ENCODE assay signal across 7 mouse cellular contexts in genomic region chr1:89941701-89942381, GRCm38 (mm10). TPM values are rescaled to one million over a fixed set of nuclear protein-coding genes. Genes with fewer than 3 reads are reported as not detected.
A peak's percentile ranks its signal among the peaks of the same experiment; 100 is the strongest.
DNase-seq lines count a peak whose midpoint lies in the region; ATAC-seq and TF ChIP-seq lines count a peak whose summit lies in the region.

No protein-coding gene starts in this region.

- TF ChIP-seq EP300 in ES-Bruce4 (IDR thresholded peaks at IDR 0.05; ENCODE audit: insufficient read depth, low read depth, low read length), result no peak

- TF ChIP-seq CTCF in E14TG2a.4 (conservative IDR thresholded peaks at IDR 0.05; ENCODE audit: low read length) (no peak), ES-Bruce4 (IDR thresholded peaks at IDR 0.05; ENCODE audit: low read depth, low read length) (no peak)

- H3K27me3 ChIP-seq in E14TG2a.4 (ENCODE audit: insufficient read depth, low read length), result peaks cover 60% of the 10 kb centered on the region
- H3K27me3 ChIP-seq in ES-Bruce4 (ENCODE audit: control insufficient read depth, insufficient read depth, low read length, poor library complexity, severe bottlenecking), result no peaks in the 10 kb centered on the region
- peaks cover 88% of the 10 kb centered on the region for H3K27me3 ChIP-seq in forebrain, embryonic 15.5 days
- H3K27me3 ChIP-seq in liver, embryonic 13.5 days, result peaks cover 87% of the 10 kb centered on the region

- peaks cover 56% of the 10 kb centered on the region for H3K4me1 ChIP-seq in E14TG2a.4 (replicated peaks; ENCODE audit: low read depth, low read length)
- H3K4me1 ChIP-seq in ES-Bruce4 (ENCODE audit: control insufficient read depth, insufficient read depth, low read length), result no peaks in the 10 kb centered on the region
- H3K4me1 ChIP-seq in forebrain, embryonic 15.5 days, result peaks cover 23% of the 10 kb centered on the region
- peaks cover 8% of the 10 kb centered on the region for H3K4me1 ChIP-seq in liver, embryonic 13.5 days (replicated peaks)

- H3K27ac ChIP-seq in ES-Bruce4 (ENCODE audit: insufficient read depth, low read length), result no peak overlapping the region
- no peak overlapping the region for H3K27ac ChIP-seq in forebrain, embryonic 15.5 days (replicated peaks)
- no peak overlapping the region for H3K27ac ChIP-seq in liver, embryonic 13.5 days

- peak overlapping the region; percentile 36 for H3K4me2 ChIP-seq in forebrain, embryonic 15.5 days (replicated peaks)
- H3K4me2 ChIP-seq in liver, embryonic 13.5 days, result peak overlapping the region; percentile 41; the same call in 1 of the 2 replicates

- WGBS in forebrain, embryonic 15.5 days, result 1% methylated on average over 40 of the region's 40 CpGs
- under 1% methylated on average over 40 of the region's 40 CpGs for whole genome bisulfite sequencing in liver, embryonic 13.5 days (ENCODE audit: insufficient replicate concordance)

- H3K36me3 ChIP-seq in E14TG2a.4 (ENCODE audit: insufficient read depth, low read length) (no peaks in the 10 kb centered on the region), ES-Bruce4 (ENCODE audit: control insufficient read depth, insufficient read depth, low read length, poor library complexity, severe bottlenecking) (no peaks in the 10 kb centered on the region)
- H3K36me3 ChIP-seq in forebrain, embryonic 15.5 days, result no peaks in the 10 kb centered on the region
- no peaks in the 10 kb centered on the region for H3K36me3 ChIP-seq in liver, embryonic 13.5 days

- H3K9me3 ChIP-seq in E14TG2a.4 (ENCODE audit: low read length) (no peaks in the 10 kb centered on the region), ES-Bruce4 (replicated peaks; ENCODE audit: control insufficient read depth, insufficient read depth, low read length, poor library complexity, severe bottlenecking) (no peaks in the 10 kb centered on the region)
- no peaks in the 10 kb centered on the region for H3K9me3 ChIP-seq in forebrain, embryonic 15.5 days
- H3K9me3 ChIP-seq in liver, embryonic 13.5 days (replicated peaks), result no peaks in the 10 kb centered on the region

- ATAC-seq in forebrain, embryonic 15.5 days (replicated peaks), result peak; percentile 57; the same call in 1 of the 2 replicates
- no peak for ATAC-seq in liver, embryonic 13.5 days (ENCODE audit: low read depth)

- peak overlapping the region; percentile 32; the same call in 1 of the 2 replicates for H3K9ac ChIP-seq in ES-Bruce4 (ENCODE audit: low read depth, poor library complexity, severe bottlenecking)
- 0 out of 2 replicates have a peak overlapping the region, but pooled peaks have one; percentile 23 for H3K9ac ChIP-seq in forebrain, embryonic 15.5 days (replicated peaks)
- H3K9ac ChIP-seq in liver, embryonic 13.5 days, result no peak overlapping the region

- H3K4me3 ChIP-seq in E14TG2a.4 (replicated peaks; ENCODE audit: low read length) (peak overlapping the region; percentile 78), ES-Bruce4 (ENCODE audit: low read depth, low read length) (peak overlapping the region; percentile 53)
- peak overlapping the region; percentile 26 for H3K4me3 ChIP-seq in forebrain, embryonic 15.5 days
- H3K4me3 ChIP-seq in liver, embryonic 13.5 days (replicated peaks), result peak overlapping the region; percentile 24

- DNase-seq in liver, embryonic 13.5 days, result no peak
- no peak for DNase-seq in left cerebral cortex, adult 8-10 months (ENCODE audit: low spot score in 2 of 2)
- no peak for DNase-seq in frontal cortex, postnatal 36 days (ENCODE audit: low spot score in 2 of 2)
- no peak for DNase-seq in adrenal gland, postnatal 10 days

- no peak for TF ChIP-seq POLR2A in ES-Bruce4 (IDR thresholded peaks at IDR 0.05; ENCODE audit: insufficient read depth, low read length)

RNA-seq across cellular contexts. Expression of gene Gbx2, which starts 10.9 kb away (rescaled TPM):
- polyA plus RNA-seq in ES-Bruce4 (2011; ENCODE audit: insufficient read depth, insufficient read length, low read depth, missing spikeins), result 5.7 and 7.1 TPM in 2 replicates
- polyA plus RNA-seq in forebrain, embryonic 15.5 days (2015; fragmentation: Nextera tagmentation; extraction: Ambion mirVana), result 9.3 and 15.0 TPM in 2 replicates
- 1.1 and 1.5 TPM in 2 replicates for polyA plus RNA-seq in liver, embryonic 13.5 days (2015; fragmentation: Nextera tagmentation; extraction: Ambion mirVana)
- under 1 TPM; 0.53 to 0.76 (median 0.61) TPM for total RNA-seq in left cerebral cortex, adult 8-10 months (2022)
- not detected for total RNA-seq in adrenal gland, postnatal 10 days (2021)

Comparison
In these comparisons a context has a peak if more than half of its experiments do, and no peak if none do; other contexts are left out.
1. H3K4me3 ChIP-seq: peak in every context shown above with its lines; median percentile 78 in E14TG2a.4; 53 in ES-Bruce4; 26 in forebrain, embryonic 15.5 days; 24 in liver, embryonic 13.5 days.